Mouse (Mus musculus) heart, adult 2 months (tissue): Measurements from ENCODE around the gene Tspan4.

Source experiments
- CTCF ChIP-seq: fragments of 200-600 bp; IDR thresholded peaks from 2 replicates; pipeline ENCODE4 v1.8.1; 2022; ENCODE audit warnings: antibody characterized with exemption, mild to moderate bottlenecking, moderate library complexity
- EP300 ChIP-seq: fragments of 200-500 bp; IDR thresholded peaks from 2 replicates; pipeline ENCODE4 v1.6.1; 2011; ENCODE audit warnings: low read depth, low read length, control low read depth; ENCODE audit not compliant: insufficient read depth
- POLR2A ChIP-seq: fragments of 200-500 bp; IDR thresholded peaks from 2 replicates; pipeline ENCODE4 v1.6.1; 2011; ENCODE audit warnings: mild to moderate bottlenecking, low read depth, low read length, control low read depth; ENCODE audit not compliant: insufficient read depth

GRCm38 (mm10) chr7:141472763-141473162 lies 2.3 kb upstream of the Tspan4 start:
- TF ChIP-seq CTCF: no peak
- TF ChIP-seq POLR2A: 0 out of 2 replicates have a peak, but pooled peaks have one; percentile 21
- TF ChIP-seq EP300: no peak
